Mouse (Mus musculus) CH12.LX (cell line): Measurements from ENCODE around the gene Lpcat1. TPM values are rescaled to one million over a fixed set of nuclear protein-coding genes. Genes with fewer than 3 reads are reported as not detected.

ENCODE experiments used
- DNase-seq: peaks from one replicate; pipeline ENCODE4 v3.0.0-alpha.2; 2013; ENCODE audit errors: extremely low read depth
- H3K27ac ChIP-seq: 2 replicates; pipeline ENCODE4 v1.5.1; 2012; ENCODE audit warnings: low read depth, mild to moderate bottlenecking, control low read depth, moderate library complexity; ENCODE audit not compliant: insufficient read depth
- H3K27me3 ChIP-seq: replicated peaks from 2 replicates; pipeline ENCODE3; 2012; ENCODE audit warnings: inconsistent platforms
- H3K36me3 ChIP-seq, 2 experiments: replicated peaks in 1 of 2; 2 replicates each; pipeline versions ENCODE3 to v1.6.1; 2012; ENCODE audit warnings: inconsistent platforms in 1 of 2, low read length in 1 of 2, mild to moderate bottlenecking in 1 of 2, mixed read lengths in 1 of 2, moderate library complexity in 1 of 2; ENCODE audit not compliant: control insufficient read depth in 1 of 2, insufficient read depth in 1 of 2
- H3K4me1 ChIP-seq, 2 experiments: 2 replicates each; pipeline ENCODE4 v1.6.1; 2012; ENCODE audit warnings: inconsistent platforms in 1 of 2, moderate library complexity in 1 of 2; ENCODE audit not compliant: insufficient read depth in 2 of 2, control insufficient read depth in 1 of 2
- H3K4me2 ChIP-seq: 2 replicates; pipeline ENCODE4 v1.6.1; 2012; ENCODE audit warnings: low read depth, mild to moderate bottlenecking, control low read depth; ENCODE audit not compliant: poor library complexity, insufficient read depth, severe bottlenecking
- H3K4me3 ChIP-seq, 3 experiments: fragments of 150-350 bp in 1 of 3; sonication (generic) in 1 of 3; replicated peaks in 1 of 3; 2 replicates each; pipeline versions ENCODE3 to v1.5.1; 2011 to 2012; ENCODE audit warnings: low read depth in 2 of 3, low read length in 2 of 3, mild to moderate bottlenecking in 2 of 3, moderate library complexity in 2 of 3, control low read depth in 1 of 3, improper control_type of control experiment in 1 of 3, inconsistent platforms in 1 of 3, mixed read lengths in 1 of 3; ENCODE audit not compliant: poor library complexity in 1 of 3
- H3K79me2 ChIP-seq: replicated peaks from 2 replicates; pipeline ENCODE4 v1.6.1; 2012; ENCODE audit warnings: mild to moderate bottlenecking, moderate library complexity; ENCODE audit not compliant: control insufficient read depth, poor library complexity, insufficient read depth, severe bottlenecking; ENCODE audit errors: extremely low read depth
- H3K9ac ChIP-seq: 2 replicates; pipeline ENCODE4 v1.6.1; 2012; ENCODE audit warnings: low read depth, mild to moderate bottlenecking, control low read depth, moderate library complexity; ENCODE audit not compliant: insufficient read depth
- H3K9me3 ChIP-seq: replicated peaks from 2 replicates; pipeline ENCODE3; 2012; ENCODE audit warnings: low read length, inconsistent platforms, mixed read lengths
- E2F4 ChIP-seq: IDR thresholded peaks from 2 replicates; pipeline ENCODE4 v1.6.1; 2011; ENCODE audit warnings: low read depth, low read length, improper control_type of control experiment; ENCODE audit not compliant: insufficient replicate concordance
- EP300 ChIP-seq: IDR thresholded peaks from 2 replicates; pipeline ENCODE4 v1.6.1; 2011; ENCODE audit warnings: low read length, improper control_type of control experiment
- ETS1 ChIP-seq: conservative IDR thresholded peaks from 2 replicates; pipeline ENCODE4 v1.6.1; 2012; ENCODE audit warnings: low read depth, mild to moderate bottlenecking, inconsistent platforms, low read length, improper control_type of control experiment, moderate library complexity
- HCFC1 ChIP-seq: IDR thresholded peaks from 2 replicates; pipeline ENCODE4 v1.6.1; 2012; ENCODE audit warnings: low read depth, mild to moderate bottlenecking, inconsistent platforms, low read length, improper control_type of control experiment
- IRF4 ChIP-seq: IDR thresholded peaks from 2 replicates; pipeline ENCODE4 v1.6.1; 2014; ENCODE audit warnings: low read depth, mild to moderate bottlenecking, inconsistent platforms, low read length, improper control_type of control experiment
- JUND ChIP-seq: conservative IDR thresholded peaks from 2 replicates; pipeline ENCODE4 v1.6.1; 2011; ENCODE audit warnings: low read depth, low read length, improper control_type of control experiment
- KAT2A ChIP-seq: IDR thresholded peaks from 2 replicates; pipeline ENCODE4 v1.6.1; 2012; ENCODE audit warnings: low read length, improper control_type of control experiment, inconsistent platforms; ENCODE audit not compliant: insufficient replicate concordance
- MAFK ChIP-seq: IDR thresholded peaks from 2 replicates; pipeline ENCODE4 v1.6.1; 2011; ENCODE audit warnings: low read length, improper control_type of control experiment; ENCODE audit not compliant: insufficient replicate concordance
- MAX ChIP-seq: IDR thresholded peaks from 2 replicates; pipeline ENCODE4 v1.6.1; 2011; ENCODE audit warnings: low read length, improper control_type of control experiment
- MAZ ChIP-seq: IDR thresholded peaks from 2 replicates; pipeline ENCODE4 v1.6.1; 2012; ENCODE audit warnings: low read depth, mild to moderate bottlenecking, inconsistent platforms, low read length, improper control_type of control experiment, moderate library complexity
- PAX5 ChIP-seq: IDR thresholded peaks from 2 replicates; pipeline ENCODE4 v1.6.1; 2012; ENCODE audit warnings: low read length, inconsistent platforms, mixed read lengths
- RCOR1 ChIP-seq: conservative IDR thresholded peaks from 2 replicates; pipeline ENCODE4 v1.6.1; 2012; ENCODE audit warnings: low read depth, mild to moderate bottlenecking, inconsistent platforms, low read length, improper control_type of control experiment
- SMC3 ChIP-seq: IDR thresholded peaks from 2 replicates; pipeline ENCODE4 v1.6.1; 2011; ENCODE audit warnings: low read depth, low read length, improper control_type of control experiment
- TBP ChIP-seq: conservative IDR thresholded peaks from 2 replicates; pipeline ENCODE4 v1.6.1; 2011; ENCODE audit warnings: low read depth, low read length, improper control_type of control experiment
- USF2 ChIP-seq: conservative IDR thresholded peaks from 2 replicates; pipeline ENCODE4 v1.6.1; 2011; ENCODE audit warnings: low read depth, low read length, improper control_type of control experiment
- ZKSCAN1 ChIP-seq: IDR thresholded peaks from 2 replicates; pipeline ENCODE4 v1.6.1; 2012; ENCODE audit warnings: low read depth, inconsistent platforms, low read length, improper control_type of control experiment, borderline replicate concordance
- ZNF384 ChIP-seq: IDR thresholded peaks from 2 replicates; pipeline ENCODE4 v1.6.1; 2012; ENCODE audit warnings: low read depth, low read length, improper control_type of control experiment, inconsistent platforms
- dilution Hi-C: fragments of 300-500 bp; cut with MboI; formaldehyde crosslinking; loops from 2 replicates; pipeline ENCODE4 v1.14.3; 2020; ENCODE audit warnings: low sequenced_read_pairs; ENCODE audit not compliant: extremely low pct_unique_long_range_greater_than_20kb, extremely low pct_ligation_motif_present
- in situ Hi-C: fragments of 300-500 bp; cut with MboI; formaldehyde crosslinking; loops from 3 replicates; pipeline ENCODE4 v1.14.3; 2019; ENCODE audit warnings: low sequenced_read_pairs, low pct_ligation_motif_present, low pct_unique_long_range_greater_than_20kb, mixed read lengths
- polyA plus RNA-seq: library from polyadenylated mRNA; unstranded; fragments of >175 nt; gene quantifications from 2 replicates; pipeline ENCODE4 v1.2.1, GENCODE M21; 2012; ENCODE audit warnings: low read depth; ENCODE audit not compliant: insufficient read length
- total RNA-seq, 2 experiments: library from RNA; depleted of rRNA; stranded (reverse); fragments of 300-350 nt in 1 of 2; fragments of >200 nt in 1 of 2; gene quantifications; 2 replicates each; pipeline ENCODE4 v1.2.3; 2012 to 2014

The Lpcat1 gene
- total and polyA plus RNA-seq, 3 experiments = 22.6 to 36.9 (median 36.2) TPM

DNA sequence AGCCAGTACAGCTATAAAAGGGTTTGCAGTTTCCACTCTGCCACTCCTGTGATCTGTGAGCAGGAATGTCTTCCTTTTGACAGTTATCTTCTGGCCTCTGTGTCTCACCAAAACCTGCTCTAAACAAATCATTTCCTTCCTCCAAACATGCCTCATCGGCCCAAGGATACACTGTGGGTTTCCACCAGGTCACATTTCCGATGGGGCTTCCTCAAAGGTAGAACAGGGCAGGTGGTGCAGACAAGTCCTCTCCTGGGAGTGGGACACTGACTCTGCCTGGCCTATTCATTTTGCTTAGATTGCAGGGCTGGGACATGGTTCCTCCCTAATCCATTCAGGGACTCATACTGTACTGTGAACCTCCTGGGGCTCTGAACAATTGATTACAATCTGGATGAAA, 1.8 kb upstream of the Lpcat1 start:
- DNase-seq = no peak
- Histone ChIP-seq H3K9ac (no peak overlapping the region), H3K27ac (no peak overlapping the region), H3K36me3 (peaks cover 4% of the 10 kb centered on the region in 2 experiments), H3K79me2 (peaks cover 3% of the 10 kb centered on the region), H3K4me1 (peaks cover 12 to 62% of the 10 kb centered on the region in 2 experiments), H3K4me2 (no peak overlapping the region), H3K9me3 (no peaks in the 10 kb centered on the region), H3K27me3 (no peaks in the 10 kb centered on the region), H3K4me3 (no peak overlapping the region)
- no peak for TF ChIP-seq IRF4
- no peak for TF ChIP-seq ZKSCAN1
- no peak for TF ChIP-seq JUND
- TF ChIP-seq EP300 = no peak
- TF ChIP-seq MAFK = no peak
- no peak for TF ChIP-seq RCOR1
- TF ChIP-seq MAX = no peak
- no peak for TF ChIP-seq KAT2A
- TF ChIP-seq HCFC1 = no peak
- no peak for TF ChIP-seq ETS1
- no peak for TF ChIP-seq USF2
- no peak for TF ChIP-seq SMC3
- no peak for TF ChIP-seq E2F4
- no peak for TF ChIP-seq PAX5
- no peak for TF ChIP-seq MAZ
- TF ChIP-seq TBP = no peak
- no peak for TF ChIP-seq ZNF384
- in situ Hi-C loops = no loop called here
- dilution Hi-C loops = no loop called here

DNA sequence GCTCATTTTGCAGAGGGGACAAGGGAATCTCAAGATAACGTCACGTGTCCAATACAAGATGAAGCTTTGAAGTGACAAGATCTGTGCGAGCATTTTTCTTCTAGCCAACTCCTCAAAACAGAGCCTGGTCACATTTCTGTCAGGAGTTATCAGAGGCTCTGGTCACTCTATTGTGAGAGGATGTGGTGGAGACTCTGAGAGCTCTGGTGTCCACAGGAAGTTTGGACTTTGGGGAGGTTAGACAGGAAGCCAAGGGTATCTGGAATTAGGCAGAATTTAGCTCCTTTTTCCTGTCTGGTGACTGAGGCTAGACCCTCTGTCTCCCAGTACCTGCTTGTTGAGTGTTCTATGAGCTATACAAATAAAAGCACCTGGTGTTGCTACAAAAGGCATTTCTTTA, 586 bp upstream of the Lpcat1 start:
- no peaks in the 10 kb centered on the region for H3K27me3 ChIP-seq
- peaks cover 8% of the 10 kb centered on the region for H3K79me2 ChIP-seq
- H3K4me3 ChIP-seq = no peak overlapping the region
- peaks cover 12 to 61% of the 10 kb centered on the region in 2 experiments for H3K4me1 ChIP-seq
- dilution Hi-C loops (no loop called here), in situ Hi-C loops (no loop called here)
- H3K9ac ChIP-seq = no peak overlapping the region
- no peak for DNase-seq
- no peak overlapping the region for H3K27ac ChIP-seq
- H3K9me3 ChIP-seq = no peaks in the 10 kb centered on the region
- peaks cover 4 to 17% of the 10 kb centered on the region in 2 experiments for H3K36me3 ChIP-seq
- no peak overlapping the region for H3K4me2 ChIP-seq
- no peak for TF ChIP-seq ZKSCAN1
